8 mouse cellular contexts compared by ENCODE assay signal in the genomic region with DNA sequence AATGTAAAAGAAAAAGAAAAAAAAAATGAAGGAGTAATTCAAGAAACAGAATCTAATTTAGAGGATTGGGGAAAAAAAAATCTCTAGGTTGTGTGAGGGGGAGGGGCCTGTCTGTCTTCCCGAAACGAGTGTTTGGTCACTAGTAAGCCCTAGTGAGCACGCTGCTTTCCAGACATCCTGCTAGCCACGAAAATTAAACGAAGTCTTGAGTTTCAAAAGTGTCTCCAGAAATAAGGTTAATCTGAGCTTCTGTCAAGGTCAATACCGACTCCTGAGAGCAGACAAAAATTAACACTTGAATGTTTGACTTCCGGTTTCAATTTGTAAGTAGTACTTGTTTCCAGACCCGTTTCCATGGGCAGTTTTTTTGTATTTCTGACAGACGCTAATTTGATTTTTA. TPM values are rescaled to one million over a fixed set of nuclear protein-coding genes. Genes with fewer than 3 reads are reported as not detected.
DNase-seq lines count a peak whose midpoint lies in the region; ATAC-seq lines count a peak whose summit lies in the region.

No protein-coding gene starts in this region.

- WGBS in embryonic facial prominence, embryonic 12.5 days = 3% methylated on average over 9 of the region's 9 CpGs
- WGBS in hindbrain, embryonic 10.5 days = 16% methylated on average over 9 of the region's 9 CpGs
- WGBS in midbrain, embryonic 15.5 days = 6% methylated on average over 9 of the region's 9 CpGs

- no peaks in the 10 kb centered on the region for H3K9me3 ChIP-seq in embryonic facial prominence, embryonic 12.5 days
- H3K9me3 ChIP-seq in hindbrain, embryonic 10.5 days = no peaks in the 10 kb centered on the region
- no peaks in the 10 kb centered on the region for H3K9me3 ChIP-seq in midbrain, embryonic 15.5 days

- intact Hi-C loops in gastrocnemius, postnatal 36 days (cut with DNase I) = no loop called here
- intact Hi-C loops in left cerebral cortex, postnatal 25 days (cut with DNase I) = loop anchor here (5.0 kb wide), 1 partner anchor 39 kb away; no protein-coding TSS in a partner anchor

- peak overlapping the region; percentile 57 for H3K4me3 ChIP-seq in embryonic facial prominence, embryonic 12.5 days
- peak overlapping the region; percentile 74 for H3K4me3 ChIP-seq in hindbrain, embryonic 10.5 days
- peak overlapping the region; percentile 62 for H3K4me3 ChIP-seq in midbrain, embryonic 15.5 days

- peak overlapping the region; percentile 82 for H3K4me2 ChIP-seq in embryonic facial prominence, embryonic 12.5 days (replicated peaks)
- H3K4me2 ChIP-seq in midbrain, embryonic 15.5 days = peak overlapping the region; percentile 90

- no peaks in the 10 kb centered on the region for H3K36me3 ChIP-seq in embryonic facial prominence, embryonic 12.5 days
- H3K36me3 ChIP-seq in hindbrain, embryonic 10.5 days = no peaks in the 10 kb centered on the region
- H3K36me3 ChIP-seq in midbrain, embryonic 15.5 days (replicated peaks) = no peaks in the 10 kb centered on the region

- ATAC-seq in embryonic facial prominence, embryonic 12.5 days (ENCODE audit: insufficient number of reproducible peaks, insufficient read depth, low FRiP score, low TSS enrichment) = no peak
- peak; percentile 30; the same call in 1 of the 2 replicates for ATAC-seq in midbrain, embryonic 15.5 days (replicated peaks)
- no peak for ATAC-seq in erythroid progenitor cell, adult 5-6 weeks (replicated peaks; ENCODE audit: low FRiP score, poor library complexity, severe bottlenecking)

- 0 out of 2 replicates have a peak, but pooled peaks cover 6% of the 10 kb centered on the region for H3K27me3 ChIP-seq in embryonic facial prominence, embryonic 12.5 days
- H3K27me3 ChIP-seq in hindbrain, embryonic 10.5 days (ENCODE audit: insufficient read depth, poor library complexity, severe bottlenecking) = peaks cover 23% of the 10 kb centered on the region
- H3K27me3 ChIP-seq in midbrain, embryonic 15.5 days (replicated peaks) = 0 out of 2 replicates have a peak, but pooled peaks cover 3% of the 10 kb centered on the region

- H3K4me1 ChIP-seq in embryonic facial prominence, embryonic 12.5 days = 0 out of 2 replicates have a peak, but pooled peaks cover 7% of the 10 kb centered on the region
- H3K4me1 ChIP-seq in hindbrain, embryonic 10.5 days (replicated peaks) = peaks cover 20% of the 10 kb centered on the region
- peaks cover 9% of the 10 kb centered on the region; the same call in 1 of the 2 replicates for H3K4me1 ChIP-seq in midbrain, embryonic 15.5 days

- H3K27ac ChIP-seq in embryonic facial prominence, embryonic 12.5 days = no peak overlapping the region
- H3K27ac ChIP-seq in hindbrain, embryonic 10.5 days = no peak overlapping the region
- no peak overlapping the region for H3K27ac ChIP-seq in midbrain, embryonic 15.5 days

- DNase-seq in gastrocnemius, postnatal 10 days = peak; percentile 26
- DNase-seq in gastrocnemius, postnatal 36 days = no peak
- DNase-seq in NIH3T3 (ENCODE audit: low read depth) = peak; percentile 66
- DNase-seq in hindbrain, embryonic 10.5 days (ENCODE audit: low spot score) = no peak
- DNase-seq in left cerebral cortex, postnatal 25 days (ENCODE audit: low spot score in 2 of 2) = peak; percentile 43 to 57

- H3K9ac ChIP-seq in embryonic facial prominence, embryonic 12.5 days = no peak overlapping the region
- peak overlapping the region; percentile 19; the same call in 1 of the 2 replicates for H3K9ac ChIP-seq in midbrain, embryonic 15.5 days

RNA-seq across cellular contexts. Expression of a gene that starts 1.1 kb away (rescaled TPM):
- total RNA-seq in gastrocnemius, postnatal 10 days (2021) = 1 to 10 TPM; 2.3 to 2.6 TPM
- total RNA-seq in gastrocnemius, postnatal 36 days (2021) = under 1 TPM; 0.79 TPM
- polyA plus RNA-seq in embryonic facial prominence, embryonic 12.5 days (2016; fragmentation: Nextera tagmentation; extraction: Ambion mirVana) = 8.0 and 8.5 TPM in 2 replicates
- 2.9 and 3.7 TPM in 2 replicates for polyA plus RNA-seq in hindbrain, embryonic 10.5 days (2016; fragmentation: Nextera tagmentation; extraction: Ambion mirVana)
- 10 to 100 TPM; 15.2 to 19.7 TPM for total RNA-seq in left cerebral cortex, postnatal 25 days (2021)
- polyA plus RNA-seq in midbrain, embryonic 15.5 days (2015; fragmentation: Nextera tagmentation; extraction: Ambion mirVana) = 16.0 and 16.5 TPM in 2 replicates
- 9.2 and 21.3 TPM in 2 replicates for total RNA-seq in erythroid progenitor cell, adult 5-6 weeks (2015; ENCODE audit: low replicate concordance)
- 2.7 and 7.8 TPM in 2 replicates for total RNA-seq in erythroid progenitor cell, adult 5-6 weeks (2017; ENCODE audit: low replicate concordance)

RNA-seq across cellular contexts. Expression of a gene that starts 27.3 kb away (rescaled TPM):
- total RNA-seq in gastrocnemius, postnatal 10 days (2021) = not detected
- not detected for total RNA-seq in gastrocnemius, postnatal 36 days (2021)
- 0.37 and 0.42 TPM in 2 replicates for polyA plus RNA-seq in embryonic facial prominence, embryonic 12.5 days (2016; fragmentation: Nextera tagmentation; extraction: Ambion mirVana)
- polyA plus RNA-seq in hindbrain, embryonic 10.5 days (2016; fragmentation: Nextera tagmentation; extraction: Ambion mirVana) = not detected in 2 replicates
- total RNA-seq in left cerebral cortex, postnatal 25 days (2021) = under 1 TPM in 1 of 2 experiments, not detected in 1; 0.21 TPM
- polyA plus RNA-seq in midbrain, embryonic 15.5 days (2015; fragmentation: Nextera tagmentation; extraction: Ambion mirVana) = 0.12 TPM in 1 of 2 replicates, not detected in the other
- total RNA-seq in erythroid progenitor cell, adult 5-6 weeks (2015; ENCODE audit: low replicate concordance) = 4.6 and 10.5 TPM in 2 replicates
- 1.3 TPM in 1 of 2 replicates, not detected in the other for total RNA-seq in erythroid progenitor cell, adult 5-6 weeks (2017; ENCODE audit: low replicate concordance)

Comparison
In these comparisons a context has a peak if more than half of its experiments do, and no peak if none do; other contexts are left out.
1. DNase-seq: peak in gastrocnemius, postnatal 10 days (single experiment), NIH3T3 (single experiment) and left cerebral cortex, postnatal 25 days (2 of 2); none in gastrocnemius, postnatal 36 days (0 of 2) and hindbrain, embryonic 10.5 days (single experiment).
2. Peak in every context shown above with its lines, with median percentiles within 50 percentile points of each other: H3K4me3 ChIP-seq.